Mouse (Mus musculus) cerebellum, adult 9-11 months (tissue): ENCODE results near the gene Slc12a8.

Experiments
- DNase-seq: peaks from one replicate; pipeline ENCODE4 v3.0.0; 2022

Gene Slc12a8

DNA sequence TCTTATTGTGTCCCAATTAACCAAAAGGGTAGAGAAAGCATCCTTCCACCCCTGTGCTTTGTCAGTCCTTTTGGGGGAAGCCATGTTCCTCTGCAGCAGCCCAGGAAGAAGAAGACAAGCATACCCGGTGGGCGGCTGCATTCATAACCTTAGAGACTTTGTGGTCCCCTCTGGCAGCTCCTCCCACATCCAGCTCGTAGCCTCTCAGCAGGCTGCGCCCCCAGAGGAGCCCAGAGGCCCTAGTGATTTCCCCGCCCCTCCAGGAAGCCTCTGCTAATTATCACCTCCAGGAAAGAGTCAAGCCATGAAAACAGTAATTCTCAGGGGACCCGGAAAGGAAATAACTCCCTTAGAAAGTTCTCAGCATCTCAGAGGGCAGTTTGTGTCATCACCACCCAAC, 188.1 kb downstream of the Slc12a8 start:
- DNase-seq, result no peak

- DNase-seq, result no peak
Measured at GRCm38 (mm10) chr16:33706111-33706890, 189.2 kb downstream of the Slc12a8 start.

GRCm38 (mm10) chr16:33708031-33708430, 190.9 kb downstream of the Slc12a8 start:
- peak; percentile 58 for DNase-seq

- DNase-seq, result no peak
Measured at GRCm38 (mm10) chr16:33708585-33709397, 191.7 kb downstream of the Slc12a8 start.
